14 mouse cellular contexts compared by ENCODE assay signal in the genomic region with DNA sequence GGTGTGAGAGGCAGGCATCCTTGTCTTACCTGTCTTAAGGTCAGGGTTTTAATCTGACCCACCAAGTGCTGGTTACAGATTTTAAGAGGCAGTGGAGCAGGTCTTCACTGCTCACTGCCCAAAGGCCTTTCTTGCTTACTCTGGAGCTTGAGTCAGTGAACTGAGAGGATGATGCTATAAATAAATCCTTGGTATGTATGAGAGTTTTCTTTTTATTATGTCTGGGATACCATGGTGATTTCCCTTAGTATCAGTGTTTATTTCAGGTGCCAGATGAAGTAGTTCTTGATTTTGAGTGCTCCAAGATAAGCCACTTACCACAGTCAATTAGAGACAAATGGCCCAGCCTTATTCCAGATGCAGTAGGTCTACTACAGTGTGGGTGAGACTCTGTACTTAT.
"Had no signal": no experiment of that assay in that cellular context is flagged by ENCODE, and none has a peak within 500 bp of the region (broad histone marks: within the 10 kb centered on the region; RNA-seq: fewer than 3 reads in every experiment).

No protein-coding gene starts in this region.

- H3K36me3 ChIP-seq: limb, embryonic 12.5 days; liver, embryonic 13.5 days; lung, embryonic 15.5 days; midbrain, embryonic 13.5 days had no signal

- H3K27me3 ChIP-seq: liver, embryonic 13.5 days; lung, embryonic 15.5 days; midbrain, embryonic 13.5 days had no signal

- H3K4me2 ChIP-seq: limb, embryonic 12.5 days; liver, embryonic 13.5 days; lung, embryonic 15.5 days; midbrain, embryonic 13.5 days had no signal

- H3K9me3 ChIP-seq: limb, embryonic 12.5 days; liver, embryonic 13.5 days; lung, embryonic 15.5 days; midbrain, embryonic 13.5 days had no signal

- DNase-seq: kidney, adult 9 months; kidney, postnatal 36 days; layer of hippocampus, adult 9-11 months; layer of hippocampus, postnatal 36 days; liver; liver, embryonic 13.5 days; liver, postnatal 0 days; right cerebral cortex, adult 18-20 months; right cerebral cortex, postnatal 25 days; thymus, postnatal 36 days had no signal

- H3K4me3 ChIP-seq: limb, embryonic 12.5 days; liver, embryonic 13.5 days; lung, embryonic 15.5 days; midbrain, embryonic 13.5 days had no signal

- H3K4me1 ChIP-seq: limb, embryonic 12.5 days; liver, embryonic 13.5 days; midbrain, embryonic 13.5 days had no signal

- ATAC-seq: liver, postnatal 0 days; midbrain, embryonic 13.5 days had no signal

- H3K9ac ChIP-seq: limb, embryonic 12.5 days; liver, embryonic 13.5 days; liver, postnatal 0 days; lung, embryonic 15.5 days; midbrain, embryonic 13.5 days had no signal

- H3K27ac ChIP-seq: kidney, postnatal 0 days; limb, embryonic 12.5 days; liver, embryonic 13.5 days; lung, embryonic 15.5 days; midbrain, embryonic 13.5 days had no signal
